Mouse (Mus musculus) brown adipose tissue, adult 24 weeks (tissue): ENCODE measurements around the gene Gm21903. TPM values are rescaled to one million over a fixed set of nuclear protein-coding genes. Genes with fewer than 3 reads are reported as not detected.
"Not testable (repeated sequence)": the region's sequence is repeated elsewhere in the genome, so short reads cannot be mapped to it uniquely, and the experiment has no call there.

Experiments
- H3K27ac ChIP-seq: fragments of 200-500 bp; replicated peaks from 2 replicates; pipeline ENCODE4 v1.5.1; 2012; ENCODE audit warnings: low read depth, mild to moderate bottlenecking, low read length
- H3K4me1 ChIP-seq: fragments of 200-500 bp; 2 replicates; pipeline ENCODE4 v1.6.1; 2012; ENCODE audit warnings: low read length, mixed read lengths; ENCODE audit not compliant: control insufficient read depth, insufficient read depth, insufficient read length
- H3K4me3 ChIP-seq: fragments of 200-500 bp; 2 replicates; pipeline ENCODE4 v1.5.1; 2012; ENCODE audit warnings: low read depth, mild to moderate bottlenecking, low read length, moderate library complexity; ENCODE audit not compliant: insufficient read depth
- polyA plus RNA-seq: library from polyadenylated mRNA; stranded (reverse); fragments of >200 nt; gene quantifications from 2 replicates; pipeline ENCODE4 v1.2.4, GENCODE M21; 2012; ENCODE audit not compliant: missing spikeins, insufficient read depth, insufficient read length

Gm21903 gene
- polyA plus RNA-seq, result not detected in 2 replicates

DNA sequence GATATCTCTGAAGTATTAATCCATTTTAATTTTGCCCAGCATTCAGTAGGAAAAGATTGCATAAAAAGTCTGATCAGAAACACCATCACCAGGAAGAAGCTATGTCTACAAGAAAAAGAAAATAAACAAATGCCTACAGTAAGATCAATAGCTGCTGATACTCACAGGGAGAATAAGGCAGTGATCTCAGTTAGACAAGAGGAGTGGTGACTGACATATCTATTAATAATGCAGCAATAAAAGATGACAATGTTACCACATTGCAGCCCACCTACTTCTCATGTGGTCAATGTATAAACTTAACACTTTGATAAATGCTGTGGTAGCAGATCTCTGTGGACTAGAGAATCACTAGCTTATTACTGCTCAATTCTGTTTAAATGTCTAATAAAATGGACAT lies at the start of gene Gm21903:
Gene Gm21903, minus strand, starts transcription at position 101 of the 400 bp plus-strand sequence.
- no peak within 1 kb of the TSS for H3K27ac ChIP-seq

DNA sequence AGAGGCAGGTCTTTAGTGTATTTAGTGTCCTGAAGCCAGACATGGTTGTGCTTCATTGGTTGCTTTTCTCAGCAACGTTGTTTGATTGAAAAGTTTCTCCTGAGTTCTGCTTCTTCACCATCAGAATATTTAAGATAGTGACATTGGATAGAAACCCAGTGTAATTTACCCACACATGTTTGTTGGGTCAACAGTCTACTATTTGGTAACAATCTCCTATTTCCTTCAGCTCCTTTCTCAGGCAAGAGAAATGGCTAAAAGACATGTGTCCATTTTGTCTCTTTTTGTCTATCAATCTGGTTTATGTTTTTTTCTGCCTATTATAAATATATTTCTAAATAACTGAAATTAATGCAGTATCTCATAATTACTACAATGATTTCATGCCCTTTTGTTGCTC lies 33.8 kb upstream of the Gm21903 start, which contains the start of gene Esp23:
Gene Esp23, minus strand, starts transcription at position 101 of the 400 bp plus-strand sequence.
- Histone ChIP-seq H3K4me3 (no peak within 1 kb of the TSS), H3K27ac (no peak within 1 kb of the TSS), H3K4me1 (no peaks in the 10 kb centered on the region)

More for the DNA sequence above, at the start of gene Gm21903:
- Histone ChIP-seq H3K4me1 (no peaks in the 10 kb centered on the region), H3K4me3 (no peak within 1 kb of the TSS)

DNA sequence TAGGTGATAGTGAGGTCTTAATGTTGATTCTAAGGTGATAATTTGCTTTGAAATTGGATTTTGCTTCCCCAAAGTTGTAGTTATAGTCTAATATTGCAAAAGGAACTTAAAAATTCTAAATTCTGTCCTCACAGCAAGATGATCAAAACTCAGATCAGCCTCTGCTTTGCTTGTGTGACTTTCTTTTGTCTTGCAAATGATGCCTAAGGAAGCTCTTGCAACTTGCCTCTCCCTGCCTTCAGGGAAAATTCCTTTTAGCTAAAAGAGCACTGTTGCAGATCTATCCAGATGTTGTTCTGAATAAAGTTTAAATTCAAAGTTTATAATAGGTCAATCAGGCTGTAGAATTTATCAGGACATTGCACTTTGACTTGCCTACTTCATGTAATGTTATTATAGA lies 20.5 kb upstream of the Gm21903 start:
- Histone ChIP-seq H3K4me3 (no peak overlapping the region), H3K4me1 (no peaks in the 10 kb centered on the region), H3K27ac (no peak overlapping the region)

DNA sequence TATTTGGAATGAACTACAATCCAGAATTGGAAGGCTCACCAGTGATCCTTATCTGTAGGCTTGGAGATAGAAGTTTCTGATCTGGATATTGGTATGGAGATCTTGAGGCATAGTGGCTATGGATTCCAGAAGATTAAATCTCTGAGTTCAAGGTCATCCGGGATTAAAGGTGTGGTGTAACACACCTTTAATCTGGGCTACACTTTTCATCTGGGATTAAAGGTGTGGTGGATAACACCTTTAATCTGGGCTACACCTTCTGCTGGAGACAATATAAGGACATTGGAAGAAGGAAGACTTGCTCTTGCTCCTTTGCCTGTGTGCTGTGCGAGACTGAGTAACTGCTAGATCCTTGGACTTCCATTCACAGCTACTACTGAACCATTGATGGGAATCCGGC lies 6.7 kb downstream of the Gm21903 start, which contains the start of gene Esp24:
Gene Esp24, plus strand, starts transcription at position 301 of the 400 bp plus-strand sequence.
- not testable (repeated sequence) for H3K4me1 ChIP-seq, H3K27ac ChIP-seq, H3K4me3 ChIP-seq

DNA sequence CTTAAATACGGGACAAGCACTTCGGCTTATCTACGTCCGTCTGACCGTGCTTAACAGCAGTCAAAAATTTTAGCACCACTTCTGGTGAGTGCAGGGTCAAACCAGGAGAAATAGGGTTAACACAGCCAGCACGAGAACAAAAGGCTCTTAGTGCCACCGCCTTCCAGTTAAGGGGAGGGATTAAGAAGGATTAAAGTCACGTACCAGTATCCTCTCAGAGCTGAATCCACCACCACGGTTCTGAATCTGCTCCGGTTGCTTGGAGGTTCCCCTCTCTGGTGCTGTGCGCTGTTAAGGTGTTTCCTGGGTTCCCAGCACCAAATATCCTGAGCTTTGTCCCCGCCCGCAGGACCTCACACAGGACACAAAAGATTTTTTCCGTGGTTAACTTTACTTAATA lies 26.0 kb downstream of the Gm21903 start:
- Histone ChIP-seq H3K4me3 (no peak overlapping the region), H3K4me1 (no peaks in the 10 kb centered on the region), H3K27ac (no peak overlapping the region)

DNA sequence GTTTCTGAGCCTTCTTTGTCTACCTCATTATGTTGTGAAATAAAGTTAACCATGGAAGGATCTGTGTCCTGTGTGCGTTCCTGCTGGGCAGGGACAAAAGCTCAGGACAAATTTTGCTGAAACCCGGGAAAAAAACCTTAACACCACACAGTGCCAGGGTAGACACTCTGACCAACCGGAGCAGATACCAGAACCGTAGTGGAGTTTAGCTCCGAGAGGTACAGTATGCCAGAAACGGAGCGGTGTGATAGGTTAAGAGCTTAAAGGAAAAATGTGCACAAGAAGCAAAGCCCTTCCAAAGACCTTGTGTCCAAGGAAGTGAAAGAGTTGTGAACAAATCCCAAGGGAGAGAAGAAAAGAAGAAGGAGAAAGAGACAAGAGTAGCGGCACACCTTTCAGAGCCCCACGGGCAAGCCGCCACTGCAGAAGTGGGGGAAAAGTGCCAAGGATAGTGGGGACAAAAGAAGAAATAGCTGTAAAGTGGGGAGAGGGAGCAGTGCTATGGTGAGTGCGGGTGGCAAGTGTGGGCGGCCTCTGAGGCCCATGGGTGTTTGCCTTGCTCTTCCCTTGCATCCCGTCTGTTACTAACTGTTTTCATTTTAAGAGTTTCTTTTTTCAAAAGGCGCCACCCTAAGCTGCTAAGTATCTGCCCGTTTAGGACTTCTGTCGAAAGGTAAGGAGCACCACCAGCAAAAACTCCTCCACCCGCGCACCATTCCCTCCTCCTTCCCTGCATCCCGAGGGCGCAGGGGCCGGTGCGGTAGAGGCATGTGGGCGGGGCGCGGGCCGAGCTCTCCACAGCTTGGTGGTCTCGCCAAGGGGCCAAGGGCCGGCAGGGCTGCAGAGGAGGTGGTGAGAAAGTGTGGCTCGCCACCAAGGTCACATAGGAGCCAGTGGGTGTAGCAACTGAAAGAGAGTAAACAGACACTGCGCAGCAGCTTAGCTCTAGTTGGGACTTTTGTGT lies 32.2 kb downstream of the Gm21903 start:
- Histone ChIP-seq H3K4me3 (no peak overlapping the region), H3K27ac (no peak overlapping the region), H3K4me1 (no peaks in the 10 kb centered on the region)

DNA sequence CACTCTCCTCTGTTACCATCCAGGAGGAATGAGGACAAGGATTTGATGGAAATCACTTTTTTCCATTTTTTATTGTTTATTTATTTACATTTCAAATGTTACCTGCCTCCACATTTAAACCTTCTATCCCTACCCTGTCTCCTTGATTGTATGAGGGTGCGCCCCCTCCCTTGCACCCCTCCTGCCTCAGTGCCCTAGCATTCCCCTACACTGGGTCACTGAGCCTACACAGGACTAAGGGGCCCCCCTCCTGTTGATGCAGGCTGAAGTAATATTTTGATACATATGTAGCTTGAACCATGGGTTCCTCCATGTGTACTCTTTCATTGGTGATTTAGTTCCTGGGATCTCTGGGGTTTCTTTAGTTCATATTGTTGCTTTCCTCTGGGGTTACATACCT lies 33.3 kb downstream of the Gm21903 start:
- Histone ChIP-seq H3K4me3 (no peak overlapping the region), H3K27ac (no peak overlapping the region), H3K4me1 (no peaks in the 10 kb centered on the region)

Other genes starting within 250 kb of the Gm21903 start
- not detected in 2 replicates for gene Esp24, start 6.6 kb downstream of the Gm21903 start, polyA plus RNA-seq
- gene Esp23, start 33.7 kb upstream of the Gm21903 start, polyA plus RNA-seq, result not detected in 2 replicates
- gene Esp22, start 52.0 kb upstream of the Gm21903 start, polyA plus RNA-seq, result not detected in 2 replicates